Mouse (Mus musculus) T-helper 17 cell (primary cell): ENCODE results near the gene Casr.

Experiments used
- in situ Hi-C, 2 experiments: fragments of 300-600 bp; cut with MboI, MseI; formaldehyde crosslinking; loops; 1 replicate in 1 of 2; 2 replicates in 1 of 2; pipeline ENCODE4 v1.15.1; 2025; ENCODE audit warnings: high pct_unique_total_duplicates in 2 of 2

The Casr gene

GRCm38 (mm10) chr16:36455342-36455802 is 106.6 kb downstream of the Casr start, which contains the start of gene Stfa3:
TSS of gene Stfa3 (minus strand) at chr16:36455392.
- in situ Hi-C loops = no loop called here
